Mouse (Mus musculus) monocyte, adult 5-6 weeks (primary cell): ENCODE results near the gene Klrg1. TPM values are rescaled to one million over a fixed set of nuclear protein-coding genes. Genes with fewer than 3 reads are reported as not detected.

Experiments used
- total RNA-seq: library from RNA; stranded (forward); fragments of 200-1000, 200-491, 200-594 nt; gene quantifications from 3 replicates; pipeline ENCODE4 v1.2.3, GENCODE M21; 2017

The Klrg1 gene
- total RNA-seq, 1 experiment from 2014 or later: 101 TPM

Other genes starting within 250 kb of the Klrg1 start
- gene M6pr, start 25.8 kb upstream of the Klrg1 start, total RNA-seq: 361 to 422 TPM (median 372 TPM) in 3 replicates
- 4.1 to 7.6 TPM (median 6.6 TPM) in 3 replicates for gene Phc1, start 57.7 kb upstream of the Klrg1 start, total RNA-seq
- gene Rimklb, start 215.9 kb upstream of the Klrg1 start, total RNA-seq: not detected in 3 replicates
- not detected in 3 replicates for gene Mfap5, start 223.0 kb upstream of the Klrg1 start, total RNA-seq